Mouse (Mus musculus) MEL (cell line): ENCODE data around the gene Hrh2.
A peak's percentile ranks its signal among the peaks of the same experiment; 100 is the strongest.

ENCODE experiments used
- CTCF ChIP-seq, 3 experiments: IDR thresholded peaks in 2 of 3; conservative IDR thresholded peaks in 1 of 3; 2 replicates each; pipeline ENCODE4 v1.5.1; 2011 to 2012; ENCODE audit warnings: low read length in 3 of 3, low read depth in 2 of 3, mild to moderate bottlenecking in 2 of 3, improper control_type of control experiment in 1 of 3, inconsistent platforms in 1 of 3, mixed read lengths in 1 of 3, moderate library complexity in 1 of 3; ENCODE audit not compliant: control insufficient read depth in 1 of 3, insufficient read depth in 1 of 3, poor library complexity in 1 of 3, severe bottlenecking in 1 of 3
- POLR2AphosphoS2 ChIP-seq: IDR thresholded peaks from 2 replicates; pipeline ENCODE4 v1.6.1; 2011; ENCODE audit warnings: low read length, improper control_type of control experiment
- POLR2AphosphoS5 ChIP-seq: IDR thresholded peaks from 2 replicates; pipeline ENCODE4 v1.6.1; 2012; ENCODE audit warnings: low read depth, borderline replicate concordance, mild to moderate bottlenecking, inconsistent platforms, low read length, moderate library complexity, mixed read lengths

GRCm38 (mm10) chr13:54227916-54228483 lies 36.1 kb downstream of the Hrh2 start:
- peak; percentile 47 to 70 (median 54) for TF ChIP-seq CTCF (IDR thresholded peaks at IDR 0.05 in 2 of 3, conservative IDR thresholded peaks at IDR 0.05 in 1 of 3; ENCODE audit: control insufficient read depth in 1 of 3, insufficient read depth in 1 of 3, low read depth in 2 of 3, low read length in 3 of 3, poor library complexity in 1 of 3, severe bottlenecking in 1 of 3)
- TF ChIP-seq POLR2AphosphoS2 = no peak
- TF ChIP-seq POLR2AphosphoS5 = no peak
